Mouse (Mus musculus) megakaryocyte, embryonic 14.5 days (primary cell): Measurements from ENCODE around the gene Olfr1055. TPM values are rescaled to one million over a fixed set of nuclear protein-coding genes. Genes with fewer than 3 reads are reported as not detected.
"Not testable (repeated sequence)": the region's sequence is repeated elsewhere in the genome, so short reads cannot be mapped to it uniquely, and the experiment has no call there.

ENCODE experiments used
- H3K27me3 ChIP-seq: replicated peaks from 2 replicates; pipeline ENCODE3; 2012; ENCODE audit warnings: inconsistent platforms
- H3K36me3 ChIP-seq: replicated peaks from 2 replicates; pipeline ENCODE3; 2012; ENCODE audit warnings: low read length, inconsistent platforms, mixed read lengths
- H3K4me1 ChIP-seq: 2 replicates; pipeline ENCODE4 v1.6.1; 2012; ENCODE audit warnings: inconsistent platforms
- H3K4me3 ChIP-seq: replicated peaks from 2 replicates; pipeline ENCODE3; 2012; ENCODE audit warnings: moderate library complexity, mild to moderate bottlenecking, inconsistent platforms
- H3K9me3 ChIP-seq: 2 replicates; pipeline ENCODE4 v1.6.1; 2012; ENCODE audit warnings: inconsistent platforms
- FLI1 ChIP-seq: IDR thresholded peaks from 2 replicates; pipeline ENCODE4 v1.6.1; 2012; ENCODE audit warnings: low read length, inconsistent platforms, mixed read lengths
- GATA1 ChIP-seq: IDR thresholded peaks from 3 replicates; pipeline ENCODE4 v1.6.1; 2012; ENCODE audit warnings: mixed read lengths, low read length, inconsistent platforms, borderline replicate concordance
- polyA plus RNA-seq: library from polyadenylated mRNA; stranded (reverse); fragments of >175 nt; gene quantifications from 2 replicates; pipeline ENCODE4 v1.2.3, GENCODE M21; 2012; ENCODE audit warnings: low replicate concordance; ENCODE audit not compliant: insufficient read depth

Gene Olfr1055
- not detected in 2 replicates for polyA plus RNA-seq

- Histone ChIP-seq H3K4me1 (no peaks in the 10 kb centered on the region), H3K4me3 (no peak within 1 kb of the TSS), H3K9me3 (no peaks in the 10 kb centered on the region), H3K27me3 (no peaks in the 10 kb centered on the region), H3K36me3 (no peaks in the 10 kb centered on the region)
- no peak for TF ChIP-seq FLI1
- no peak for TF ChIP-seq GATA1
These were observed at the start of gene Olfr1055 for GRCm38 (mm10) chr2:86350184-86350583. TSS of gene Olfr1055 (minus strand) at chr2:86350284.

- Histone ChIP-seq H3K27me3 (no peaks in the 10 kb centered on the region), H3K9me3 (no peaks in the 10 kb centered on the region), H3K4me3 (no peak overlapping the region), H3K36me3 (no peaks in the 10 kb centered on the region), H3K4me1 (no peaks in the 10 kb centered on the region)
- TF ChIP-seq FLI1 (no peak), GATA1 (no peak)
These were observed 45.0 kb upstream of the Olfr1055 start for GRCm38 (mm10) chr2:86395114-86395513.

- not testable (repeated sequence) for H3K4me1 ChIP-seq, H3K36me3 ChIP-seq, H3K27me3 ChIP-seq, H3K4me3 ChIP-seq, H3K9me3 ChIP-seq
These were observed 38.4 kb upstream of the Olfr1055 start, which contains the start of gene Olfr1058 for GRCm38 (mm10) chr2:86388461-86388860. TSS of gene Olfr1058 (minus strand) at chr2:86388561.

DNA sequence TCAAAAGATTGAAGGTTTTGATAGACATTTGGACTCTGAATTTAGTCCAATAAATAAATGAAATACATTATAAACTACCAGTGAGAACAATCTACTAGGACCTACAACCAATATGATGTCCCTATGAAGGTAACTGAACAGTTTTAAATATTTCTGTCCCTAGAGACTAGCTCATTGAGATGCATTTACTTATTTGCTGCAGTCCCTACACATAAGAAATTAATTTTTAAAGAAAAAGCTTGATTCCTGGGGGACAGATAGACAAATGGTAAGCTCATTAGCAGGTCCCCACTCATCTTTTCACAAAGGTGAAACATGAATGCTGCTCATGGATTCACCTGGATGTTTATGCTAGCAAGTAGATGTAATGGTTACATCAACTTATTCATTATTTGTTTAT lies 28.2 kb upstream of the Olfr1055 start, which contains the start of gene Olfr1057:
Olfr1057 (minus strand) TSS at position 101 of the 400 bp plus-strand sequence.
- Histone ChIP-seq H3K4me1 (no peaks in the 10 kb centered on the region), H3K4me3 (no peak within 1 kb of the TSS), H3K36me3 (no peaks in the 10 kb centered on the region), H3K9me3 (no peaks in the 10 kb centered on the region), H3K27me3 (no peaks in the 10 kb centered on the region)
- no peak for TF ChIP-seq FLI1
- no peak for TF ChIP-seq GATA1

- H3K4me3 ChIP-seq, H3K9me3 ChIP-seq, H3K4me1 ChIP-seq, H3K36me3 ChIP-seq, H3K27me3 ChIP-seq: not testable (repeated sequence)
These were observed 16.3 kb upstream of the Olfr1055 start for GRCm38 (mm10) chr2:86366342-86366741.

GRCm38 (mm10) chr2:86362369-86362768 lies 12.3 kb upstream of the Olfr1055 start, which contains the start of gene Olfr1056:
TSS of gene Olfr1056 (minus strand) at chr2:86362469.
- Histone ChIP-seq H3K4me3 (no peak within 1 kb of the TSS), H3K27me3 (no peaks in the 10 kb centered on the region), H3K4me1 (no peaks in the 10 kb centered on the region), H3K9me3 (peaks cover 3% of the 10 kb centered on the region; the same call in 1 of the 2 replicates), H3K36me3 (no peaks in the 10 kb centered on the region)
- TF ChIP-seq GATA1: no peak
- TF ChIP-seq FLI1: no peak

- H3K36me3 ChIP-seq, H3K4me1 ChIP-seq, H3K9me3 ChIP-seq, H3K4me3 ChIP-seq, H3K27me3 ChIP-seq: not testable (repeated sequence)
These were observed 1.7 kb upstream of the Olfr1055 start for GRCm38 (mm10) chr2:86351751-86352150.

DNA sequence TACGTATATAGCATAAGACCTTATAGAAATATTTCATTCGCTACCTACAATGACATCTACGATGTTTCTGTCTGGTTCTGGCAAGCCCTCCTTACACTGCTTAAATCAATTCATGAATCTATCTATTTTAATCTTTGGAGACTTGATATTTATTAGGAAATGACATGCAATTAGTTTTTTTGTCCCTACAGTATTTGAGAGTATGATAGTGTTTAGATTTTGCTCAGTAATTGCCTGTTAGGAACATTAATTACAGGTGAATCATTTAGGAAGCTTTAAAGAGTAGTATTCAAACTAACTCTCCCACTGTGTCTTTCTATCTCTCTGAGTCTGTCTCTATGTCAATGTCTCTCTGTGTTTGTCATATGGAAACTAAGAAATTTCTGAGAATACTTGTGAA lies 14.8 kb downstream of the Olfr1055 start, which contains the start of gene Olfr1054:
Olfr1054 (minus strand) TSS at position 101 of the 400 bp plus-strand sequence.
- Histone ChIP-seq H3K9me3 (no peaks in the 10 kb centered on the region), H3K27me3 (no peaks in the 10 kb centered on the region), H3K4me1 (no peaks in the 10 kb centered on the region), H3K36me3 (no peaks in the 10 kb centered on the region), H3K4me3 (no peak within 1 kb of the TSS)
- TF ChIP-seq GATA1 (no peak), FLI1 (no peak)

GRCm38 (mm10) chr2:86315184-86315583 lies 34.9 kb downstream of the Olfr1055 start, which contains the start of gene Olfr1053:
TSS of gene Olfr1053 (minus strand) at chr2:86315284.
- no peaks in the 10 kb centered on the region for H3K9me3 ChIP-seq
- no peaks in the 10 kb centered on the region for H3K27me3 ChIP-seq
- H3K4me3 ChIP-seq: no peak within 1 kb of the TSS
- no peaks in the 10 kb centered on the region for H3K4me1 ChIP-seq
- TF ChIP-seq GATA1: no peak
- no peak for TF ChIP-seq FLI1
- no peaks in the 10 kb centered on the region for H3K36me3 ChIP-seq

Other genes starting within 250 kb of the Olfr1055 start
- gene Olfr1039, start 214.4 kb downstream of the Olfr1055 start, polyA plus RNA-seq: not detected in 2 replicates
- gene Olfr1040, start 203.6 kb downstream of the Olfr1055 start, polyA plus RNA-seq: not detected in 2 replicates
- not detected in 2 replicates for gene Olfr1042, start 188.4 kb downstream of the Olfr1055 start, polyA plus RNA-seq
- not detected in 2 replicates for gene Olfr1043, start 182.8 kb downstream of the Olfr1055 start, polyA plus RNA-seq
- not detected in 2 replicates for gene Olfr1044, start 172.5 kb downstream of the Olfr1055 start, polyA plus RNA-seq
- not detected in 2 replicates for gene Olfr52, start 164.6 kb downstream of the Olfr1055 start, polyA plus RNA-seq
- not detected in 2 replicates for gene Olfr1045, start 147.3 kb downstream of the Olfr1055 start, polyA plus RNA-seq
- gene Olfr1046, start 131.0 kb downstream of the Olfr1055 start, polyA plus RNA-seq: not detected in 2 replicates
- not detected in 2 replicates for gene Olfr1047, start 118.9 kb downstream of the Olfr1055 start, polyA plus RNA-seq
- not detected in 2 replicates for gene Olfr1048, start 110.0 kb downstream of the Olfr1055 start, polyA plus RNA-seq
- not detected in 2 replicates for gene Olfr1049, start 92.0 kb downstream of the Olfr1055 start, polyA plus RNA-seq
- not detected in 2 replicates for gene Olfr1051, start 71.2 kb downstream of the Olfr1055 start, polyA plus RNA-seq
- not detected in 2 replicates for gene Olfr1052, start 57.8 kb downstream of the Olfr1055 start, polyA plus RNA-seq
- gene Olfr1053, start 35.0 kb downstream of the Olfr1055 start, polyA plus RNA-seq: not detected in 2 replicates
- gene Olfr1054, start 14.9 kb downstream of the Olfr1055 start, polyA plus RNA-seq: not detected in 2 replicates
- not detected in 2 replicates for gene Olfr1056, start 12.2 kb upstream of the Olfr1055 start, polyA plus RNA-seq
- gene Olfr1057, start 28.1 kb upstream of the Olfr1055 start, polyA plus RNA-seq: not detected in 2 replicates
- not detected in 2 replicates for gene Olfr1058, start 38.3 kb upstream of the Olfr1055 start, polyA plus RNA-seq
- gene Olfr1061, start 63.8 kb upstream of the Olfr1055 start, polyA plus RNA-seq: not detected in 2 replicates
- gene Olfr1062, start 76.5 kb upstream of the Olfr1055 start, polyA plus RNA-seq: not detected in 2 replicates
- not detected in 2 replicates for gene Olfr1065, start 100.3 kb upstream of the Olfr1055 start, polyA plus RNA-seq
- not detected in 2 replicates for gene Olfr1066, start 106.0 kb upstream of the Olfr1055 start, polyA plus RNA-seq
- not detected in 2 replicates for gene Olfr228, start 137.1 kb upstream of the Olfr1055 start, polyA plus RNA-seq
- not detected in 2 replicates for gene Olfr1076, start 158.2 kb upstream of the Olfr1055 start, polyA plus RNA-seq
- gene Olfr1079, start 192.2 kb upstream of the Olfr1055 start, polyA plus RNA-seq: not detected in 2 replicates
- gene Olfr1080, start 208.0 kb upstream of the Olfr1055 start, polyA plus RNA-seq: not detected in 2 replicates
- not detected in 2 replicates for gene Olfr1082, start 248.7 kb upstream of the Olfr1055 start, polyA plus RNA-seq